Mouse (Mus musculus): ENCODE results near the gene Gnmt. TPM values are rescaled to one million over a fixed set of nuclear protein-coding genes. Genes with fewer than 3 reads are reported as not detected.

Gnmt gene
- polyA plus RNA-seq, 1 experiment from 2014 or later, result 0.88 TPM

- Histone ChIP-seq H3K9ac (no peak overlapping the region), H3K9me3 (ENCODE audit: control insufficient read depth, low read length) (no peaks in the 10 kb centered on the region), H3K36me3 (replicated peaks; ENCODE audit: control insufficient read depth, insufficient read depth) (peaks cover 39% of the 10 kb centered on the region), H3K4me1 (replicated peaks; ENCODE audit: control insufficient read depth, insufficient read depth, low read length) (peaks cover 16% of the 10 kb centered on the region), H3K4me3 (replicated peaks; ENCODE audit: low read length) (no peak overlapping the region), H3K27me3 (ENCODE audit: control insufficient read depth, insufficient read depth, low read length) (no peaks in the 10 kb centered on the region), H3K4me2 (replicated peaks) (no peak overlapping the region), H3K27ac (no peak overlapping the region)
- DNase-seq (ENCODE audit: low spot score) (no peak), ATAC-seq (ENCODE audit: low FRiP score) (no peak)
- 94% methylated on average over 2 of the region's 2 CpGs for WGBS
These were observed 18.8 kb upstream of the Gnmt start for GRCm38 (mm10) chr17:46747806-46748205.

GRCm38 (mm10) chr17:46747234-46747633, 18.3 kb upstream of the Gnmt start:
- H3K27ac ChIP-seq, result no peak overlapping the region
- no peaks in the 10 kb centered on the region for H3K9me3 ChIP-seq (ENCODE audit: control insufficient read depth, low read length)
- no peak overlapping the region for H3K4me3 ChIP-seq (replicated peaks; ENCODE audit: low read length)
- no peaks in the 10 kb centered on the region for H3K27me3 ChIP-seq (ENCODE audit: control insufficient read depth, insufficient read depth, low read length)
- 84% methylated on average over 8 of the region's 8 CpGs for WGBS
- ATAC-seq (ENCODE audit: low FRiP score), result no peak
- H3K9ac ChIP-seq, result no peak overlapping the region
- H3K4me1 ChIP-seq (replicated peaks; ENCODE audit: control insufficient read depth, insufficient read depth, low read length), result peaks cover 11% of the 10 kb centered on the region
- no peak for DNase-seq (ENCODE audit: low spot score)
- peaks cover 44% of the 10 kb centered on the region for H3K36me3 ChIP-seq (replicated peaks; ENCODE audit: control insufficient read depth, insufficient read depth)
- H3K4me2 ChIP-seq (replicated peaks), result no peak overlapping the region

- H3K4me2 ChIP-seq (replicated peaks), result no peak overlapping the region
- H3K4me3 ChIP-seq (replicated peaks; ENCODE audit: low read length), result no peak overlapping the region
- H3K27me3 ChIP-seq (ENCODE audit: control insufficient read depth, insufficient read depth, low read length), result no peaks in the 10 kb centered on the region
- no peak overlapping the region for H3K27ac ChIP-seq
- 93% methylated on average over 2 of the region's 2 CpGs for WGBS
- no peak for ATAC-seq (ENCODE audit: low FRiP score)
- peaks cover 1% of the 10 kb centered on the region; the same call in 1 of the 2 replicates for H3K4me1 ChIP-seq (replicated peaks; ENCODE audit: control insufficient read depth, insufficient read depth, low read length)
- no peak overlapping the region for H3K9ac ChIP-seq
- H3K36me3 ChIP-seq (replicated peaks; ENCODE audit: control insufficient read depth, insufficient read depth), result peaks cover 49% of the 10 kb centered on the region
- no peak for DNase-seq (ENCODE audit: low spot score)
- no peaks in the 10 kb centered on the region for H3K9me3 ChIP-seq (ENCODE audit: control insufficient read depth, low read length)
These were observed 16.5 kb upstream of the Gnmt start for GRCm38 (mm10) chr17:46745506-46745905.

GRCm38 (mm10) chr17:46742986-46743385, 14.0 kb upstream of the Gnmt start:
- Histone ChIP-seq H3K4me2 (replicated peaks) (no peak overlapping the region), H3K9me3 (ENCODE audit: control insufficient read depth, low read length) (no peaks in the 10 kb centered on the region), H3K9ac (no peak overlapping the region), H3K27ac (no peak overlapping the region), H3K4me1 (replicated peaks; ENCODE audit: control insufficient read depth, insufficient read depth, low read length) (no peaks in the 10 kb centered on the region), H3K27me3 (ENCODE audit: control insufficient read depth, insufficient read depth, low read length) (no peaks in the 10 kb centered on the region), H3K36me3 (replicated peaks; ENCODE audit: control insufficient read depth, insufficient read depth) (peaks cover 49% of the 10 kb centered on the region), H3K4me3 (replicated peaks; ENCODE audit: low read length) (no peak overlapping the region)
- no peak for DNase-seq (ENCODE audit: low spot score)
- no peak for ATAC-seq (ENCODE audit: low FRiP score)
- WGBS, result 92% methylated on average over 9 of the region's 9 CpGs

GRCm38 (mm10) chr17:46741305-46741704, 12.3 kb upstream of the Gnmt start:
- Histone ChIP-seq H3K4me2 (replicated peaks) (no peak overlapping the region), H3K27ac (no peak overlapping the region), H3K4me3 (replicated peaks; ENCODE audit: low read length) (no peak overlapping the region), H3K4me1 (replicated peaks; ENCODE audit: control insufficient read depth, insufficient read depth, low read length) (no peaks in the 10 kb centered on the region), H3K27me3 (ENCODE audit: control insufficient read depth, insufficient read depth, low read length) (no peaks in the 10 kb centered on the region), H3K36me3 (replicated peaks; ENCODE audit: control insufficient read depth, insufficient read depth) (peaks cover 42% of the 10 kb centered on the region), H3K9me3 (ENCODE audit: control insufficient read depth, low read length) (no peaks in the 10 kb centered on the region), H3K9ac (no peak overlapping the region)
- ATAC-seq (ENCODE audit: low FRiP score) (no peak), DNase-seq (ENCODE audit: low spot score) (no peak)
- WGBS, result 96% methylated on average over 6 of the region's 6 CpGs

GRCm38 (mm10) chr17:46736160-46736559, 7.2 kb upstream of the Gnmt start:
- ATAC-seq (ENCODE audit: low FRiP score) (no peak), DNase-seq (ENCODE audit: low spot score) (no peak)
- Histone ChIP-seq H3K4me3 (replicated peaks; ENCODE audit: low read length) (no peak overlapping the region), H3K36me3 (replicated peaks; ENCODE audit: control insufficient read depth, insufficient read depth) (peaks cover 23% of the 10 kb centered on the region; the same call in 1 of the 2 replicates), H3K9me3 (ENCODE audit: control insufficient read depth, low read length) (no peaks in the 10 kb centered on the region), H3K27ac (no peak overlapping the region), H3K9ac (no peak overlapping the region), H3K27me3 (ENCODE audit: control insufficient read depth, insufficient read depth, low read length) (no peaks in the 10 kb centered on the region), H3K4me1 (replicated peaks; ENCODE audit: control insufficient read depth, insufficient read depth, low read length) (no peaks in the 10 kb centered on the region), H3K4me2 (replicated peaks) (no peak overlapping the region)
- 60% methylated on average over 10 of the region's 10 CpGs for whole genome bisulfite sequencing

GRCm38 (mm10) chr17:46735287-46735686, 6.3 kb upstream of the Gnmt start:
- no peak for DNase-seq (ENCODE audit: low spot score)

GRCm38 (mm10) chr17:46734055-46734454, 5.1 kb upstream of the Gnmt start:
- Histone ChIP-seq H3K27ac (no peak overlapping the region), H3K36me3 (replicated peaks; ENCODE audit: control insufficient read depth, insufficient read depth) (peaks cover 21% of the 10 kb centered on the region; the same call in 1 of the 2 replicates), H3K9ac (no peak overlapping the region), H3K4me2 (replicated peaks) (no peak overlapping the region), H3K27me3 (ENCODE audit: control insufficient read depth, insufficient read depth, low read length) (0 out of 2 replicates have a peak, but pooled peaks cover 5% of the 10 kb centered on the region), H3K4me3 (replicated peaks; ENCODE audit: low read length) (no peak overlapping the region), H3K4me1 (replicated peaks; ENCODE audit: control insufficient read depth, insufficient read depth, low read length) (no peaks in the 10 kb centered on the region), H3K9me3 (ENCODE audit: control insufficient read depth, low read length) (no peaks in the 10 kb centered on the region)
- ATAC-seq (ENCODE audit: low FRiP score) (no peak), DNase-seq (ENCODE audit: low spot score) (no peak)
- 94% methylated on average over 3 of the region's 3 CpGs for WGBS

More at GRCm38 (mm10) chr17:46735287-46735686, 6.3 kb upstream of the Gnmt start:
- H3K4me2 ChIP-seq (replicated peaks), result no peak overlapping the region
- no peaks in the 10 kb centered on the region for H3K4me1 ChIP-seq (replicated peaks; ENCODE audit: control insufficient read depth, insufficient read depth, low read length)
- no peaks in the 10 kb centered on the region for H3K9me3 ChIP-seq (ENCODE audit: control insufficient read depth, low read length)
- H3K4me3 ChIP-seq (replicated peaks; ENCODE audit: low read length), result no peak overlapping the region
- H3K9ac ChIP-seq, result no peak overlapping the region
- peaks cover 21% of the 10 kb centered on the region; the same call in 1 of the 2 replicates for H3K36me3 ChIP-seq (replicated peaks; ENCODE audit: control insufficient read depth, insufficient read depth)
- ATAC-seq (ENCODE audit: low FRiP score), result no peak
- whole genome bisulfite sequencing, result 92% methylated on average over 7 of the region's 7 CpGs
- no peaks in the 10 kb centered on the region for H3K27me3 ChIP-seq (ENCODE audit: control insufficient read depth, insufficient read depth, low read length)
- H3K27ac ChIP-seq, result no peak overlapping the region

GRCm38 (mm10) chr17:46728496-46728895, 472 bp downstream of the Gnmt start:
- ATAC-seq (ENCODE audit: low FRiP score), result 0 out of 2 replicates have a peak, but pooled peaks have one; percentile 4
- H3K4me1 ChIP-seq (replicated peaks; ENCODE audit: control insufficient read depth, insufficient read depth, low read length), result no peaks in the 10 kb centered on the region
- WGBS, result 48% methylated on average over 11 of the region's 11 CpGs
- H3K9ac ChIP-seq, result no peak overlapping the region
- H3K27me3 ChIP-seq (ENCODE audit: control insufficient read depth, insufficient read depth, low read length), result 0 out of 2 replicates have a peak, but pooled peaks cover 5% of the 10 kb centered on the region
- no peak overlapping the region for H3K4me3 ChIP-seq (replicated peaks; ENCODE audit: low read length)
- peaks cover 7% of the 10 kb centered on the region; the same call in 1 of the 2 replicates for H3K36me3 ChIP-seq (replicated peaks; ENCODE audit: control insufficient read depth, insufficient read depth)
- no peak for DNase-seq (ENCODE audit: low spot score)
- H3K4me2 ChIP-seq (replicated peaks), result no peak overlapping the region
- no peak overlapping the region for H3K27ac ChIP-seq
- no peaks in the 10 kb centered on the region for H3K9me3 ChIP-seq (ENCODE audit: control insufficient read depth, low read length)

- Histone ChIP-seq H3K4me2 (replicated peaks) (no peak overlapping the region), H3K9me3 (ENCODE audit: control insufficient read depth, low read length) (no peaks in the 10 kb centered on the region), H3K27me3 (ENCODE audit: control insufficient read depth, insufficient read depth, low read length) (0 out of 2 replicates have a peak, but pooled peaks cover 5% of the 10 kb centered on the region), H3K4me1 (replicated peaks; ENCODE audit: control insufficient read depth, insufficient read depth, low read length) (no peaks in the 10 kb centered on the region), H3K9ac (no peak overlapping the region), H3K4me3 (replicated peaks; ENCODE audit: low read length) (no peak overlapping the region), H3K36me3 (replicated peaks; ENCODE audit: control insufficient read depth, insufficient read depth) (peaks cover 12% of the 10 kb centered on the region), H3K27ac (no peak overlapping the region)
- ATAC-seq (ENCODE audit: low FRiP score) (no peak), DNase-seq (ENCODE audit: low spot score) (no peak)
- WGBS, result 36% methylated on average over 6 of the region's 6 CpGs
These were observed 947 bp downstream of the Gnmt start for GRCm38 (mm10) chr17:46728021-46728420.
